Mouse (Mus musculus) neural tube, embryonic 15.5 days (tissue): ENCODE measurements around the gene Ifnar2. TPM values are rescaled to one million over a fixed set of nuclear protein-coding genes. Genes with fewer than 3 reads are reported as not detected.

Experiments used
- ATAC-seq: fragments of 200-750 bp; cut with Nextera tagmentation; 2 replicates; pipeline ENCODE4 v1.8.0; 2017; ENCODE audit warnings: mild to moderate bottlenecking, moderate TSS enrichment, moderate library complexity; ENCODE audit not compliant: low FRiP score
- H3K27ac ChIP-seq: fragments of 300-500 bp; sonication (generic); replicated peaks from 2 replicates; pipeline ENCODE4 v1.5.1; 2015; ENCODE audit warnings: mild to moderate bottlenecking, inconsistent platforms
- H3K27me3 ChIP-seq: fragments of 300-500 bp; sonication (generic); replicated peaks from 2 replicates; pipeline ENCODE4 v1.6.1; 2015; ENCODE audit warnings: inconsistent platforms
- H3K36me3 ChIP-seq: fragments of 300-500 bp; sonication (generic); 2 replicates; pipeline ENCODE4 v1.6.1; 2015; ENCODE audit warnings: inconsistent platforms
- H3K4me1 ChIP-seq: fragments of 300-500 bp; sonication (generic); 2 replicates; pipeline ENCODE4 v1.6.1; 2015; ENCODE audit warnings: inconsistent platforms
- H3K4me2 ChIP-seq: fragments of 300-500 bp; sonication (generic); 2 replicates; pipeline ENCODE4 v1.6.1; 2015; ENCODE audit warnings: inconsistent platforms, mild to moderate bottlenecking, moderate library complexity
- H3K4me3 ChIP-seq: fragments of 300-500 bp; sonication (generic); replicated peaks from 2 replicates; pipeline ENCODE4 v1.5.1; 2015; ENCODE audit warnings: mild to moderate bottlenecking, inconsistent platforms
- H3K9ac ChIP-seq: fragments of 300-500 bp; sonication (generic); replicated peaks from 2 replicates; pipeline ENCODE4 v1.6.1; 2015; ENCODE audit warnings: mild to moderate bottlenecking, inconsistent platforms
- H3K9me3 ChIP-seq: fragments of 300-500 bp; sonication (generic); replicated peaks from 2 replicates; pipeline ENCODE4 v1.6.1; 2016; ENCODE audit warnings: inconsistent platforms
- WGBS: fragments of 180-500 bp; shearing (Covaris S2); methylation state at CpG from one replicate; pipeline ENCODE4 v1.1.7; 2015; ENCODE audit warnings: mixed read lengths; 5-methylcytosine and 5-hydroxymethylcytosine counted together
- polyA plus RNA-seq: library from polyadenylated mRNA; unstranded; fragments of >200 nt; fragmentation: Nextera tagmentation; extraction: Ambion mirVana; gene quantifications from 2 replicates; pipeline ENCODE4 v1.2.1, GENCODE M21; 2015

Ifnar2 gene
- polyA plus RNA-seq, 1 experiment from 2014 or later = 42.3 TPM

DNA sequence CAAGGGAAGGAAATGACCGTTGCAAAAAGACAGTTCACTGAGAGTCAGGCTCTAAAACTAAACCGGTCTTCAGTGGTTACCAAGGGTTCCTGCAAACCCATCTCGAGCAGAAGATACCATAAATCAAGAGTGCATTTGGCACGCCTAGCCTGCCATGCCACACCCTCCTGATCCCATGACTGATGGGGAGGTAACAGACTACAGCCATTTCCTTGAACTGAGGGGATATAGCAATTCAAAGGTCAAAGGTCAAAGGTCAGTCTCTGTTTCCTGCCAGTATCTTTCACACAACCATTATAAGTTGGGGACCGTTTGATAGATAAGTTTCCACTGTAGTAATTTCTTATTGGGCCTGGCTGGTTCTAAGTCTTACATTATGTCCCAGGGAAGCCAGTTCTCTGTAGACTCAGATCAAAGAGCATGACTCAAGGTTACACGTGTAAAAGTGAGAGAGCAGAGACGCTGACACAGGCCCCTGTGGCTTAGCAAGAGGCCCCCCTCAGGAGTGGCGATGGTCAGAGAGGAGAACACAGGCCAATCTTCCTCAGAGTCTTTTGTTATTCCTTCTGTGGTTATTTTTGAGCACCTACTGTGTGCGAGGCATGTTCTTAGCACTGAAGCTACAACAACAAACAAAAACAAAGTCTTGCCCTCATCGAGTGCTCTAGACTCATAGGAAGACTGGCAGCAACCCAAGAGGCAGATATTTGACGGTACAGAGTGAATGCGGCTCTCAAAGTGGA lies 40.7 kb downstream of the Ifnar2 start:
- Histone ChIP-seq H3K27ac (no peak overlapping the region), H3K36me3 (no peaks in the 10 kb centered on the region), H3K27me3 (no peaks in the 10 kb centered on the region), H3K9me3 (no peaks in the 10 kb centered on the region), H3K4me3 (no peak overlapping the region), H3K4me2 (no peak overlapping the region), H3K9ac (no peak overlapping the region), H3K4me1 (no peaks in the 10 kb centered on the region)
- no peak for ATAC-seq
- 54% methylated on average over 12 of the region's 12 CpGs for WGBS

DNA sequence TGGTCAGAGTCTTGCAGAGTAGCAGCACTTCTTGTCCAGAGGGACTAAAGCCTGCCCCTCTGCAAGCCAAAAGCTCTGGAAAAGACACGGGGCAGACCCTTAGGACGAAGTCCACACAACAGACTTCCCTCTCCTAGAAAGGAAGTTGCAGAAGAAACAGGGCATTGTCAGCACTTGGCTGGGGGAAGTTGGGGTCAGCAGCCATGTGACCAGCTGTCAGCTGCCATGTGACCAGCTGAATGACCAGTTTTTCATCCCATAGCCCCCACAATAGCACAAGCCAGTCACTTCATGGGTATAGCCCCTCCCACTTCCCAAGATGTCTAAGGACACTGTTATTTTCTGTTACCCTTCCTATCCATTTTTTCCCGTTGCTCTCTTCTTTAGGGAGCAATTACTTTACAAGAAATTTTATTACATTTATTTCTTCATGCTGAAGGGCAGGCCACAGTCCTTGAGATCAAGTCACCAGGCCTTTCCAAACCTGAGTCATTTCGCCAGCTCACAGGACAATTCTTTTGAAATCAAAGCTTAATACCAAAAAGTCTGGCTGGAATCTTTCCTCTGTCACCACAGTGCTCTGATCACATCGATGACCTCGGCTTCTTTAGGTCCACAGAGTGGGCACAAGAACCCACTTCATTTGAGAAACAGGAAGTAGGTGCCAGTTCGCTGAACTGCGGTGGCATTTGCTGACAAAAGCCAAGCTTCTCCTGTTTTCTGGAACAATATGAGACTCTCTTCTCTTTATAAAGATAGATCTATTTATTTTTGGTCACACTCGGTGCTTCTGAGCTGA lies 43.0 kb downstream of the Ifnar2 start:
- H3K4me2 ChIP-seq = no peak overlapping the region
- H3K9ac ChIP-seq = no peak overlapping the region
- H3K27me3 ChIP-seq = no peaks in the 10 kb centered on the region
- WGBS = 95% methylated on average over 9 of the region's 9 CpGs
- no peaks in the 10 kb centered on the region for H3K4me1 ChIP-seq
- H3K4me3 ChIP-seq = no peak overlapping the region
- no peak overlapping the region for H3K27ac ChIP-seq
- no peaks in the 10 kb centered on the region for H3K9me3 ChIP-seq
- no peak for ATAC-seq
- H3K36me3 ChIP-seq = no peaks in the 10 kb centered on the region

DNA sequence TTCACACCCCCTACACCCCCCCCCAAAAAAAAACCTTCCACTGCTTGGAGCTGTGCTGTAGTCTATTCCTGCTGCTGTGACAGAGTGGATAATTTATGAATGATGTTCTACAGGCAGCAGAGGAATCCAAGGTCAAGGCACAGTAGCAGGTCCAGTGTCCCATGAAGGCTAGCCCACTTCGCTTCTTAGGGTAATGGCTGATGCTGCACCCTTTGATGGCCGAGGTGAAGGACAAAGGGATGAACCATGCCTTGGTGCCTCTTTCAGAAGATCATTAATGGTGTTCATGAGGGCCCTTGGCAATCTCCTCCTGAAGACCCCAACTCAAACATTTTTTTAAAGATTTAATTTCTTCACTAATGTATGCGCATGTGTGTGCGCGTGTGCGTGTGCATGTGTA lies 43.8 kb downstream of the Ifnar2 start:
- Histone ChIP-seq H3K4me1 (no peaks in the 10 kb centered on the region), H3K9ac (no peak overlapping the region), H3K27ac (no peak overlapping the region), H3K27me3 (no peaks in the 10 kb centered on the region), H3K36me3 (no peaks in the 10 kb centered on the region), H3K9me3 (no peaks in the 10 kb centered on the region), H3K4me3 (no peak overlapping the region), H3K4me2 (no peak overlapping the region)
- WGBS = 97% methylated on average over 6 of the region's 6 CpGs
- no peak for ATAC-seq

GRCm38 (mm10) chr16:91416938-91417337 lies 44.4 kb downstream of the Ifnar2 start:
- H3K4me2 ChIP-seq = no peak overlapping the region
- no peaks in the 10 kb centered on the region for H3K4me1 ChIP-seq
- H3K9ac ChIP-seq = no peak overlapping the region
- no peak overlapping the region for H3K27ac ChIP-seq
- H3K9me3 ChIP-seq = no peaks in the 10 kb centered on the region
- no peak for ATAC-seq
- no peak overlapping the region for H3K4me3 ChIP-seq
- no peaks in the 10 kb centered on the region for H3K36me3 ChIP-seq
- no peaks in the 10 kb centered on the region for H3K27me3 ChIP-seq
- WGBS = 89% methylated on average over 7 of the region's 7 CpGs

GRCm38 (mm10) chr16:91418531-91418930 lies 45.9 kb downstream of the Ifnar2 start:
- H3K4me2 ChIP-seq = no peak overlapping the region
- H3K36me3 ChIP-seq = no peaks in the 10 kb centered on the region
- no peak for ATAC-seq
- H3K4me1 ChIP-seq = no peaks in the 10 kb centered on the region
- H3K27me3 ChIP-seq = no peaks in the 10 kb centered on the region
- H3K9ac ChIP-seq = no peak overlapping the region
- WGBS = 75% methylated on average over 5 of the region's 5 CpGs
- H3K4me3 ChIP-seq = no peak overlapping the region
- no peaks in the 10 kb centered on the region for H3K9me3 ChIP-seq
- H3K27ac ChIP-seq = no peak overlapping the region

GRCm38 (mm10) chr16:91425816-91426215 lies 53.2 kb downstream of the Ifnar2 start:
- no peak overlapping the region for H3K4me3 ChIP-seq

DNA sequence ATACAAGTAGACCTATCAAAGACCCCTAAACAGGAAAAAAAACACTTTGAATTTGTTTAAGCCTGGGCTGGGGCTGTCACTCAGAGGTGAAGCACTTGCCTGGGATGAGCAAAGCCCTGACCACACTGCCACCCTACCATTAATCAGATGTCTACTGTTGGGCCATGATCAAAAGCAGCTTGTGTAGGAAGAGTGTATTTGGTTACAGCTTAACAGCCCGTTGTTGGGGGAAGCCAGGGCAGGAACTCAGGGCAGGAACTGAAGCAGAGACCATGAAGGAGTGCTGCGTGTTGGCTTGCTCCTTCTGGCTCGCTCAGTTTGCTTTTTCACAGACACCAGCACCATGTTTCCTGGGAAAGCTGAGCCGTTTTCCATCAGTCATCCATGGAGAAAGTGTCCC lies 54.0 kb downstream of the Ifnar2 start:
- no peaks in the 10 kb centered on the region for H3K9me3 ChIP-seq
- H3K9ac ChIP-seq = no peak overlapping the region
- WGBS = 83% methylated on average over 4 of the region's 4 CpGs
- no peaks in the 10 kb centered on the region for H3K27me3 ChIP-seq
- no peaks in the 10 kb centered on the region for H3K4me1 ChIP-seq
- H3K36me3 ChIP-seq = peaks cover 8% of the 10 kb centered on the region; the same call in 1 of the 2 replicates
- no peak overlapping the region for H3K4me3 ChIP-seq
- no peak overlapping the region for H3K4me2 ChIP-seq
- no peak for ATAC-seq
- H3K27ac ChIP-seq = no peak overlapping the region

More at GRCm38 (mm10) chr16:91425816-91426215, 53.2 kb downstream of the Ifnar2 start:
- H3K9ac ChIP-seq = no peak overlapping the region
- H3K36me3 ChIP-seq = peaks cover 8% of the 10 kb centered on the region; the same call in 1 of the 2 replicates
- H3K9me3 ChIP-seq = no peaks in the 10 kb centered on the region
- no peaks in the 10 kb centered on the region for H3K4me1 ChIP-seq
- H3K27me3 ChIP-seq = no peaks in the 10 kb centered on the region
- no peak overlapping the region for H3K4me2 ChIP-seq
- H3K27ac ChIP-seq = no peak overlapping the region
- 91% methylated on average over 6 of the region's 6 CpGs for WGBS
- ATAC-seq = no peak

DNA sequence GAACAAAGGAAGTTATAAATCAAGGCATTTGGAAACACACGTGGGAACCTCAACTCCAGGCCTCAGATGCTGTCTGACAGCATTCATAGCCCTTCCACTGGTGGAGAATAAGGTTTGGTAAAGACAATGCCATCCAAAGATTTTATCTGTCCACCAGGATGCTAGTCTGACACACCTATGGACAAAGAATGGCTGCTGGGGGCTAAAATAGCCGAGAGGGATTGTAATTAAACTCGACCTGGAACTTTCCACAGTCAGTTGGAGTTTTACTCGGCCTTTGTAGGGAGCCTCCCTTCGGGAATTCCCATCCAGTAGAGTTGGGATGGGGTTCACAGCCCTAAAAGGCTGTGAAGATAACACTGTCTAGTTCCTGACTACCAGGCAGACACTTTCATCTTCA lies 54.9 kb downstream of the Ifnar2 start:
- 73% methylated on average over 5 of the region's 5 CpGs for WGBS
- Histone ChIP-seq H3K4me1 (no peaks in the 10 kb centered on the region), H3K9ac (no peak overlapping the region), H3K36me3 (peaks cover 8% of the 10 kb centered on the region; the same call in 1 of the 2 replicates), H3K4me2 (no peak overlapping the region), H3K27me3 (no peaks in the 10 kb centered on the region), H3K4me3 (no peak overlapping the region), H3K27ac (no peak overlapping the region), H3K9me3 (no peaks in the 10 kb centered on the region)
- ATAC-seq = no peak

DNA sequence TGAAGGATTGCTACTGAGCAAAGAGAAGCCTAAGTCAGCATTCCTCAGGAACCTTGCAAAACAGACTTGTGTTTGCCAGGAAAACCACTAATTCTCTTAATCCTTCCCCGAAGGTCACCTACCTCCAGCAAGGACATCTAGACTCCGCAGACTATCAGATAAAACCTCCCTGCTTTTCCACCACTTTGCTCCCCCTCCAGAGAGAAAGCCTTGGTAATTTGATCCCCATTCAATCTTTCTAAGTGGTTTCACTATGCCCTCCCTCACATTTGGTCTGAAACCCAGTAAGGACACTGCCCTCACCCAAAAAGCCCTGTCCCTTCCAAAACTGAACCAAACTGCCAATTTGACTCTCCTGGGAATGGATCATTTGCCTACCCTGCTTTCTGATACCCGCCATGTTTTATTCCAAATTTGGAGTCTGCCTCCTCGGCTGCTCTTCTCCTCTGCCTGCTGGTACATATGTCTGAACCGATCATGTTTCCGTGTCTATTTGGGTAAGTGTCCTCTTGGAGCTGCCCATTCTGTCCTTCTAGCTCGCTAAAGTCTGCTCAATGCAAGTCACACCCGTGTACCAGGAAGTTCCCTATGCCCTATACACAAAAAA lies 55.8 kb downstream of the Ifnar2 start:
- no peak for ATAC-seq
- Histone ChIP-seq H3K9me3 (no peaks in the 10 kb centered on the region), H3K4me2 (no peak overlapping the region), H3K36me3 (peaks cover 8% of the 10 kb centered on the region; the same call in 1 of the 2 replicates), H3K9ac (no peak overlapping the region), H3K4me1 (no peaks in the 10 kb centered on the region), H3K27ac (no peak overlapping the region), H3K4me3 (no peak overlapping the region), H3K27me3 (no peaks in the 10 kb centered on the region)
- 88% methylated on average over 8 of the region's 8 CpGs for WGBS

- Histone ChIP-seq H3K36me3 (no peaks in the 10 kb centered on the region), H3K9ac (no peak overlapping the region), H3K4me1 (no peaks in the 10 kb centered on the region), H3K4me3 (no peak overlapping the region), H3K9me3 (no peaks in the 10 kb centered on the region), H3K4me2 (no peak overlapping the region), H3K27me3 (no peaks in the 10 kb centered on the region), H3K27ac (no peak overlapping the region)
- 26% methylated on average over 5 of the region's 5 CpGs for WGBS
- ATAC-seq = no peak
Observed at GRCm38 (mm10) chr16:91432720-91433328, 60.2 kb downstream of the Ifnar2 start.

GRCm38 (mm10) chr16:91433329-91433933 lies 60.8 kb downstream of the Ifnar2 start:
- H3K27me3 ChIP-seq = no peaks in the 10 kb centered on the region
- H3K27ac ChIP-seq = no peak overlapping the region
- no peaks in the 10 kb centered on the region for H3K36me3 ChIP-seq
- no peaks in the 10 kb centered on the region for H3K9me3 ChIP-seq
- ATAC-seq = no peak
- H3K4me1 ChIP-seq = no peaks in the 10 kb centered on the region
- no peak overlapping the region for H3K4me2 ChIP-seq
- no peak overlapping the region for H3K9ac ChIP-seq
- WGBS = 48% methylated on average over 8 of the region's 8 CpGs
- no peak overlapping the region for H3K4me3 ChIP-seq
